Mouse (Mus musculus): ENCODE measurements around the gene 1700028K03Rik.

DNA sequence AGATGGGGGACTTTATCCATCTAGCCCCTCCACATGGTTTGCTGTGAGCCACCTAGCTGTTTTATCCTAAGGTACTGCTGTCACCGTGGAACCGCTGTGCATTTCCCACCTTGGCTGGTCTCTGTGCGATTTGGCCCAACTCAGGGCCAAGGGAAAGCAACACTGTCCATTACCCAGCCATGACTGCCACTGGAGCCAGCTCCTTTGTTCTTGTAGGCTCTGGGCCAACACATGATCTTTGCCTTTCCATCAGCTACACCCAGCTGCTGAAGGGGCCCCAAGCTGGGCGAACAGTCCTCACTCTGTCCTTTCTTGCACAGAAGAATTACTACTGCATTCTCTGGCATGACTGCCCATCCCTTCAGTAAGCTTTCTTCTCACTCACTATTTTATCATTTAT is 15.9 kb upstream of the 1700028K03Rik start:
- TF ChIP-seq CTCF (IDR thresholded peaks at IDR 0.05; ENCODE audit: insufficient read depth, low read depth, low read length) (no peak), POLR2A (IDR thresholded peaks at IDR 0.05; ENCODE audit: insufficient read depth, low read depth, low read length) (no peak)
